Mouse (Mus musculus) lung, embryonic 16.5 days (tissue): ENCODE results near the gene Tnfrsf19. TPM values are rescaled to one million over a fixed set of nuclear protein-coding genes. Genes with fewer than 3 reads are reported as not detected.
A peak's percentile ranks its signal among the peaks of the same experiment; 100 is the strongest.

Source experiments
- ATAC-seq: fragments of 200-750 bp; cut with Nextera tagmentation; 2 replicates; pipeline ENCODE4 v1.8.0; 2017; ENCODE audit warnings: low read depth, mild to moderate bottlenecking, moderate library complexity
- H3K27ac ChIP-seq: fragments of 300-500 bp; sonication (generic); 2 replicates; pipeline ENCODE4 v1.5.1; 2014; ENCODE audit warnings: mild to moderate bottlenecking, control low read depth, low read length
- H3K27me3 ChIP-seq: fragments of 300-500 bp; sonication (generic); 2 replicates; pipeline ENCODE4 v1.6.1; 2014; ENCODE audit warnings: low read depth, low read length, mixed read lengths; ENCODE audit not compliant: control insufficient read depth, insufficient read depth
- H3K36me3 ChIP-seq: fragments of 300-500 bp; sonication (generic); 2 replicates; pipeline ENCODE4 v1.6.1; 2014; ENCODE audit warnings: low read length; ENCODE audit not compliant: control insufficient read depth, insufficient read depth
- H3K4me1 ChIP-seq: fragments of 300-500 bp; sonication (generic); replicated peaks from 2 replicates; pipeline ENCODE4 v1.6.1; 2014; ENCODE audit warnings: low read length, mixed read lengths; ENCODE audit not compliant: control insufficient read depth, insufficient read depth
- H3K4me2 ChIP-seq: fragments of 300-500 bp; sonication (generic); 2 replicates; pipeline ENCODE4 v1.6.1; 2014; ENCODE audit warnings: low read depth, low read length, control low read depth
- H3K4me3 ChIP-seq: fragments of 300-500 bp; sonication (generic); 2 replicates; pipeline ENCODE4 v1.5.1; 2014; ENCODE audit warnings: mild to moderate bottlenecking, low read length, control low read depth
- H3K9ac ChIP-seq: fragments of 300-500 bp; sonication (generic); 2 replicates; pipeline ENCODE4 v1.6.1; 2014; ENCODE audit warnings: low read length, control low read depth
- H3K9me3 ChIP-seq: fragments of 300-500 bp; sonication (generic); 2 replicates; pipeline ENCODE4 v1.6.1; 2016; ENCODE audit warnings: low read length; ENCODE audit not compliant: control insufficient read depth
- WGBS: fragments of 180-500 bp; shearing (Covaris S2); extraction: QIAGEN DNeasy Blood & Tissue Kit; methylation state at CpG from one replicate; pipeline ENCODE4 v1.1.7; 2014; 5-methylcytosine and 5-hydroxymethylcytosine counted together
- polyA plus RNA-seq: library from polyadenylated mRNA; unstranded; fragments of >200 nt; fragmentation: Nextera tagmentation; extraction: Ambion mirVana; gene quantifications from 2 replicates; pipeline ENCODE4 v1.2.1, GENCODE M21; 2015

Gene Tnfrsf19
- polyA plus RNA-seq, 1 experiment from 2014 or later = 85.0 TPM

- H3K36me3 ChIP-seq = peaks cover 14% of the 10 kb centered on the region
- 83% methylated on average over 7 of the region's 7 CpGs for WGBS
- no peak for ATAC-seq
- H3K9me3 ChIP-seq = no peaks in the 10 kb centered on the region
- H3K27me3 ChIP-seq = no peaks in the 10 kb centered on the region
- H3K4me2 ChIP-seq = no peak overlapping the region
- H3K9ac ChIP-seq = no peak overlapping the region
- no peak overlapping the region for H3K27ac ChIP-seq
- no peak overlapping the region for H3K4me3 ChIP-seq
- no peaks in the 10 kb centered on the region for H3K4me1 ChIP-seq
Observed at GRCm38 (mm10) chr14:60964016-60964810, 82.1 kb downstream of the Tnfrsf19 start.

GRCm38 (mm10) chr14:60957611-60958157, 88.6 kb downstream of the Tnfrsf19 start:
- H3K4me2 ChIP-seq = no peak overlapping the region
- no peak overlapping the region for H3K27ac ChIP-seq
- H3K9me3 ChIP-seq = no peaks in the 10 kb centered on the region; the same call in 1 of the 2 replicates
- H3K4me3 ChIP-seq = no peak overlapping the region
- H3K9ac ChIP-seq = no peak overlapping the region
- ATAC-seq = no peak
- no peaks in the 10 kb centered on the region for H3K36me3 ChIP-seq
- no peaks in the 10 kb centered on the region for H3K4me1 ChIP-seq
- H3K27me3 ChIP-seq = no peaks in the 10 kb centered on the region

- H3K9me3 ChIP-seq = no peaks in the 10 kb centered on the region
- no peaks in the 10 kb centered on the region for H3K27me3 ChIP-seq
- no peaks in the 10 kb centered on the region for H3K4me1 ChIP-seq
- 88% methylated on average over 4 of the region's 4 CpGs for WGBS
- no peak overlapping the region for H3K4me2 ChIP-seq
- ATAC-seq = no peak
- H3K4me3 ChIP-seq = no peak overlapping the region
- H3K36me3 ChIP-seq = no peaks in the 10 kb centered on the region
- no peak overlapping the region for H3K27ac ChIP-seq
- no peak overlapping the region for H3K9ac ChIP-seq
Observed at GRCm38 (mm10) chr14:60937481-60938039, 108.7 kb downstream of the Tnfrsf19 start.

- no peaks in the 10 kb centered on the region for H3K27me3 ChIP-seq
- H3K9me3 ChIP-seq = no peaks in the 10 kb centered on the region
- H3K4me3 ChIP-seq = no peak overlapping the region
- no peak overlapping the region for H3K9ac ChIP-seq
- H3K4me2 ChIP-seq = no peak overlapping the region
- no peaks in the 10 kb centered on the region for H3K4me1 ChIP-seq
- no peak overlapping the region for H3K27ac ChIP-seq
- H3K36me3 ChIP-seq = no peaks in the 10 kb centered on the region
- WGBS = 77% methylated on average over 5 of the region's 5 CpGs
- no peak for ATAC-seq
Observed at GRCm38 (mm10) chr14:60935705-60936104, 110.6 kb downstream of the Tnfrsf19 start.

GRCm38 (mm10) chr14:60926011-60926410, 120.3 kb downstream of the Tnfrsf19 start:
- H3K27me3 ChIP-seq = no peaks in the 10 kb centered on the region
- H3K9me3 ChIP-seq = peaks cover 2% of the 10 kb centered on the region; the same call in 1 of the 2 replicates
- H3K9ac ChIP-seq = no peak overlapping the region
- no peak for ATAC-seq
- H3K36me3 ChIP-seq = no peaks in the 10 kb centered on the region
- WGBS = 100% methylated on average over 1 of the region's 1 CpGs
- H3K4me3 ChIP-seq = no peak overlapping the region
- H3K4me1 ChIP-seq = no peaks in the 10 kb centered on the region
- no peak overlapping the region for H3K4me2 ChIP-seq
- H3K27ac ChIP-seq = no peak overlapping the region

- H3K4me1 ChIP-seq = peaks cover 12% of the 10 kb centered on the region
- peak; percentile 89 for ATAC-seq
- no peak overlapping the region for H3K4me3 ChIP-seq
- peak overlapping the region; percentile 59 for H3K27ac ChIP-seq
- no peaks in the 10 kb centered on the region for H3K27me3 ChIP-seq
- H3K9me3 ChIP-seq = no peaks in the 10 kb centered on the region
- no peak overlapping the region for H3K4me2 ChIP-seq
- no peak overlapping the region for H3K9ac ChIP-seq
- H3K36me3 ChIP-seq = no peaks in the 10 kb centered on the region
- 25% methylated on average over 4 of the region's 4 CpGs for WGBS
Observed at GRCm38 (mm10) chr14:60916661-60917060, 129.6 kb downstream of the Tnfrsf19 start.

Other genes with a start within 250 kb of the Tnfrsf19 start
- gene Sacs, start 92.0 kb upstream of the Tnfrsf19 start, polyA plus RNA-seq = 1.8 TPM in 2 replicates
- gene Sgcg, start 212.0 kb upstream of the Tnfrsf19 start, polyA plus RNA-seq = 1.6 and 3.7 TPM in 2 replicates